Mouse (Mus musculus): Measurements from ENCODE around the gene Vps26b.

GRCm38 (mm10) chr9:27026708-27027107 lies 3.2 kb downstream of the Vps26b start:
- TF ChIP-seq CTCF (IDR thresholded peaks at IDR 0.05; ENCODE audit: low read depth), result no peak
- no peak for TF ChIP-seq EP300 (IDR thresholded peaks at IDR 0.05; ENCODE audit: low read depth)
